Mouse (Mus musculus) neural tube, embryonic 15.5 days (tissue): ENCODE data around the gene S100a5. TPM values are rescaled to one million over a fixed set of nuclear protein-coding genes. Genes with fewer than 3 reads are reported as not detected.
A peak's percentile ranks its signal among the peaks of the same experiment; 100 is the strongest.

ENCODE experiments used
- ATAC-seq: fragments of 200-750 bp; cut with Nextera tagmentation; 2 replicates; pipeline ENCODE4 v1.8.0; 2017; ENCODE audit warnings: mild to moderate bottlenecking, moderate TSS enrichment, moderate library complexity; ENCODE audit not compliant: low FRiP score
- H3K27ac ChIP-seq: fragments of 300-500 bp; sonication (generic); replicated peaks from 2 replicates; pipeline ENCODE4 v1.5.1; 2015; ENCODE audit warnings: mild to moderate bottlenecking, inconsistent platforms
- H3K27me3 ChIP-seq: fragments of 300-500 bp; sonication (generic); replicated peaks from 2 replicates; pipeline ENCODE4 v1.6.1; 2015; ENCODE audit warnings: inconsistent platforms
- H3K36me3 ChIP-seq: fragments of 300-500 bp; sonication (generic); 2 replicates; pipeline ENCODE4 v1.6.1; 2015; ENCODE audit warnings: inconsistent platforms
- H3K4me1 ChIP-seq: fragments of 300-500 bp; sonication (generic); 2 replicates; pipeline ENCODE4 v1.6.1; 2015; ENCODE audit warnings: inconsistent platforms
- H3K4me2 ChIP-seq: fragments of 300-500 bp; sonication (generic); 2 replicates; pipeline ENCODE4 v1.6.1; 2015; ENCODE audit warnings: inconsistent platforms, mild to moderate bottlenecking, moderate library complexity
- H3K4me3 ChIP-seq: fragments of 300-500 bp; sonication (generic); replicated peaks from 2 replicates; pipeline ENCODE4 v1.5.1; 2015; ENCODE audit warnings: mild to moderate bottlenecking, inconsistent platforms
- H3K9ac ChIP-seq: fragments of 300-500 bp; sonication (generic); replicated peaks from 2 replicates; pipeline ENCODE4 v1.6.1; 2015; ENCODE audit warnings: mild to moderate bottlenecking, inconsistent platforms
- H3K9me3 ChIP-seq: fragments of 300-500 bp; sonication (generic); replicated peaks from 2 replicates; pipeline ENCODE4 v1.6.1; 2016; ENCODE audit warnings: inconsistent platforms
- WGBS: fragments of 180-500 bp; shearing (Covaris S2); methylation state at CpG from one replicate; pipeline ENCODE4 v1.1.7; 2015; ENCODE audit warnings: mixed read lengths; 5-methylcytosine and 5-hydroxymethylcytosine counted together
- polyA plus RNA-seq: library from polyadenylated mRNA; unstranded; fragments of >200 nt; fragmentation: Nextera tagmentation; extraction: Ambion mirVana; gene quantifications from 2 replicates; pipeline ENCODE4 v1.2.1, GENCODE M21; 2015

Gene S100a5
- polyA plus RNA-seq, 1 experiment from 2014 or later, result not detected

DNA sequence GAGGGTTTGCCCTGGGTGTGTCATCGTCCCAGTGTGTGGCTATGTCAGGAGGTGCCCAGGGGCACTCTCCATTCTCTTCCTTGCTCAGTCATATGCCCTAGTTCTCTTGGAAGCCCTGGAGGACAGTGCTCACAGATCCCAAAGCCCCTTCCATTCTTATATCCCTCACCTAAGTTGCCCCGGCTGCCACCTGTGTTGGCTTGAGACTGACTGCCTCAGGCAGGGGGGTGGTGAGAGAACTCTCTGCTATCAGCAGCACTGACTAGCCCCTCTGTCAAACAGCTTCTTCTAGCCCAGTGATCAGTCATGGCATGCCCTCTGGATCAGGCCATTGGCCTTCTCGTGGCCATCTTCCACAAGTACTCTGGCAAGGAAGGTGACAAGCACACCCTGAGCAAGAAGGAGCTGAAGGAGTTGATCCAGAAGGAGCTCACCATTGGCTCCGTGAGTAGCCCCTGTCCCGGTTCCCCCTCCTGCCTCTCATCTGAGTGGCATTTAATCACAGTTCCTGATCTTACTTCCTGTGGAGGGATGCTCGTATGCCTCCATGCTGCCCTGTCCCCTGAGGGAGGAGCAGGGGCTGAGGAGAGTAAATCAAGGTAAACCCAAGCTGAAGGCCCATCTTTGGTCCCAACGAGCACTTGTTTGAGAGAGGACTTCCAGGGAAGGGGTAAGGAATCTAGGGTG is 5.3 kb downstream of the S100a5 start:
- Histone ChIP-seq H3K36me3 (no peaks in the 10 kb centered on the region), H3K9me3 (no peaks in the 10 kb centered on the region), H3K4me1 (peaks cover 5% of the 10 kb centered on the region), H3K4me3 (peak overlapping the region; percentile 32), H3K27ac (no peak overlapping the region), H3K27me3 (peaks cover 5% of the 10 kb centered on the region; the same call in 1 of the 2 replicates), H3K9ac (no peak overlapping the region), H3K4me2 (peak overlapping the region; percentile 67)
- 0 out of 2 replicates have a peak, but pooled peaks have one; percentile 3 for ATAC-seq
- WGBS, result 70% methylated on average over 7 of the region's 7 CpGs

DNA sequence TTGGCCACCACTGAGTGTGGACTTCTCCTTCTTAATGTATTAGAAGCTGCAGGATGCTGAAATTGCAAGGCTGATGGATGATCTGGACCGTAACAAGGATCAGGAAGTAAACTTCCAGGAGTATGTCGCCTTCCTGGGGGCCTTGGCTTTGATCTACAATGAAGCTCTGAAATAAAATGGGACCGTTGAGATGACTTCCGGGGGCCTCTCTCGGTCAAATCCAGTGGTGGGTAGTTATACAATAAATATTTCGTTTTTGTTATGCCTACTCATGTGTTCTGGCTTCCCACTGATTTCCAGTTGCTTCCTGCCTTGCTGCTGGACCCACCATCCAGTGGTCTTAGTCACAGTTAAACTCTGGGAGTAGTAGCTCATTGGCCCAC is 5.8 kb downstream of the S100a5 start:
- ATAC-seq, result no peak
- H3K9me3 ChIP-seq, result no peaks in the 10 kb centered on the region
- H3K9ac ChIP-seq, result no peak overlapping the region
- no peak overlapping the region for H3K27ac ChIP-seq
- H3K27me3 ChIP-seq, result peaks cover 5% of the 10 kb centered on the region; the same call in 1 of the 2 replicates
- no peaks in the 10 kb centered on the region for H3K36me3 ChIP-seq
- no peak overlapping the region for H3K4me2 ChIP-seq
- WGBS, result 81% methylated on average over 6 of the region's 6 CpGs
- H3K4me3 ChIP-seq, result no peak overlapping the region
- H3K4me1 ChIP-seq, result peaks cover 5% of the 10 kb centered on the region

DNA sequence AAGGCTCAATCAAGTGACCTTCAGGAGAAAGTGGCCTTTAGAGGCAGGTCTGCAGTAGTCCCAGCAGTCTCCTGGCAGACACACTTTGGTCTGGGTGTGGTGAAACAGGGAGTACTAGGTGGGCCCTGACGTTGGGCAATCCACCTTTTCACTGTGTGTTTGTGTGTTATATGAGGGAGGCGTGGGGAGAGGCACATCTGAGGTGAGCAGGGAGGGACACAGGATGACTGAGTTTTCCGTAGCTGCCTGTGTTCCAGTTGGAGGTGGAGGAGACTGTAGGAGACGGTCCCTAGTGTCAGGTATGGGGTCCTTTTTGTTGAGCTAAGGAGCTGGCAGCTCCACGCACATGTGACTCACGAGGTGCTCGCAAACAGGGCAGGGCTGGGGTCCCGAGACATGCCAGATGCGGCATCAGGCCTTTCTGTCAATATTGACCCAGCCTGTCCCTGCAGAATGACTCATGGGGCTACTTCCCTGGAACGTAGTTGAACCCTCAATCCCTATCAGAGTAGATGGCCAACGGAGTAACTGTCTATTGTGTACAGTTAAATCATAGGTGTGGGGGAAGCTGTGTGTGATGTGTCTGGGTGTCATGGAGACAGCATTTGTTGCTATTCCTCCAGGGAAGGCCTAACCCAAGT is 6.4 kb downstream of the S100a5 start:
- peaks cover 5% of the 10 kb centered on the region for H3K4me1 ChIP-seq
- no peak for ATAC-seq
- WGBS, result 83% methylated on average over 11 of the region's 11 CpGs
- no peak overlapping the region for H3K4me3 ChIP-seq
- no peaks in the 10 kb centered on the region for H3K9me3 ChIP-seq
- peaks cover 5% of the 10 kb centered on the region; the same call in 1 of the 2 replicates for H3K27me3 ChIP-seq
- no peaks in the 10 kb centered on the region for H3K36me3 ChIP-seq
- no peak overlapping the region for H3K9ac ChIP-seq
- H3K4me2 ChIP-seq, result no peak overlapping the region
- H3K27ac ChIP-seq, result no peak overlapping the region

DNA sequence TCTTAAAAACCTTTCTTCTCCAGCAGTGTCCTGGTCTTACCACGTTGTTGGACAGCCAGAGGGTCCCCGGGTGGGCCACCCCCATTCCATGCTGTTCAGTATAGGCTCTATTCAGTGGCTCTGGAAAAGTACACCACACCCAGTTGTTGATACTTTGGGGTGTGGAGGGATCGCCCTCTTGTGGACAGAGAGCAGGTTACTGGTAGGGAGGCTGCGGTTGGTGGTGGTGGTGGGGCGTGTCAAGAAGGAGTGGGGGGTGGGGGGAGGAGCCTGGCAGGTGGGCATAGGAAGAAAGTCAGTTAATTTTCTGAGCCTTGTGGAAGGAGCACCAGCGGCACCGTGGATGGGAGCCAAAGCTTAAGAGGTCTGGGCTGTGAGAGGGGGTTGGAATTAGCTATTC is 7.1 kb downstream of the S100a5 start:
- Histone ChIP-seq H3K4me3 (no peak overlapping the region), H3K9me3 (no peaks in the 10 kb centered on the region), H3K27me3 (peaks cover 5% of the 10 kb centered on the region; the same call in 1 of the 2 replicates), H3K36me3 (no peaks in the 10 kb centered on the region), H3K4me2 (no peak overlapping the region), H3K4me1 (peaks cover 5% of the 10 kb centered on the region), H3K9ac (no peak overlapping the region), H3K27ac (no peak overlapping the region)
- ATAC-seq, result 0 out of 2 replicates have a peak, but pooled peaks have one; percentile 48
- 16% methylated on average over 7 of the region's 7 CpGs for WGBS

DNA sequence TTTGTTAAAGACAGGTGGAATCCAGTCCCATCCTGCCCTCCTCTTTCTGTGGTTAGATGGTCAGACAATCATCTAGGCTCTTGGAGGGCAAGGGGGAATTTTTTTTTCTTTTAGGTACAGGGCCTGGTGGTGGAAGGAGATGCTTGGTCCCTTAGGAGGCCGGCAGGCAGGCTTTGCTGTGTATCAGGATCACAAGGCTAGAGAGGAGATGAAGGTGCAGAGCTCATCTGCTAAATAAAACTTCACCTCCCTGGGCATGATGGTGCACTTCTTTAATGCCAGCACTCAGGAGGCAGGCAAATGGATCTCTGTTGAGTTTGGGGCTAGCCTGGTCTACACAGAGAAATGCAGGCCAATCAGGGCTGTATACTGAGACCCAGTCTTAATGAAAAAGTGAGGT is 7.6 kb downstream of the S100a5 start:
- Histone ChIP-seq H3K36me3 (no peaks in the 10 kb centered on the region), H3K4me1 (peaks cover 5% of the 10 kb centered on the region), H3K27ac (no peak overlapping the region), H3K4me2 (no peak overlapping the region), H3K4me3 (no peak overlapping the region), H3K27me3 (peaks cover 5% of the 10 kb centered on the region; the same call in 1 of the 2 replicates), H3K9ac (no peak overlapping the region), H3K9me3 (no peaks in the 10 kb centered on the region)
- no peak for ATAC-seq
- WGBS, result 82% methylated on average over 1 of the region's 1 CpGs

DNA sequence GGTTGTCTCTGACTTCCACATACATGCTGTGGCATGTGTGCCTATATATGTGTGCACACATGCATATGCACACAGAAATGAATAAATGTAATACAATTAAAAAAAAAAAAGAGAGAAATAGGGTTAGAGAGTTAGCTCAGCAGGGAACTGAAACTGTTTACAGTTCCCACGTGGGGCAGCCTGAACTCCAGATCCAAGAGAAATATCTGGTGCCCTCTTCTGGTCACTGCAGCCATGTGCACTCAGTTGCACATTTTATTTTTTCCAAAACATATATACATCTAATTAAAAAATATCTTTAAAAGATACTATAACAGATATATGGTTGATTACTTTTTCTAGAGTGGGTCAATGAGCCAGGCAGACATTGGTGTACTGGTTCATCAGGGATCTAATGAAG is 9.3 kb downstream of the S100a5 start:
- peaks cover 5% of the 10 kb centered on the region for H3K4me1 ChIP-seq
- no peak overlapping the region for H3K4me3 ChIP-seq
- no peak overlapping the region for H3K27ac ChIP-seq
- ATAC-seq, result no peak
- H3K36me3 ChIP-seq, result no peaks in the 10 kb centered on the region
- peaks cover 5% of the 10 kb centered on the region; the same call in 1 of the 2 replicates for H3K27me3 ChIP-seq
- 21% methylated on average over 1 of the region's 1 CpGs for WGBS
- H3K9me3 ChIP-seq, result no peaks in the 10 kb centered on the region
- H3K9ac ChIP-seq, result no peak overlapping the region
- no peak overlapping the region for H3K4me2 ChIP-seq

DNA sequence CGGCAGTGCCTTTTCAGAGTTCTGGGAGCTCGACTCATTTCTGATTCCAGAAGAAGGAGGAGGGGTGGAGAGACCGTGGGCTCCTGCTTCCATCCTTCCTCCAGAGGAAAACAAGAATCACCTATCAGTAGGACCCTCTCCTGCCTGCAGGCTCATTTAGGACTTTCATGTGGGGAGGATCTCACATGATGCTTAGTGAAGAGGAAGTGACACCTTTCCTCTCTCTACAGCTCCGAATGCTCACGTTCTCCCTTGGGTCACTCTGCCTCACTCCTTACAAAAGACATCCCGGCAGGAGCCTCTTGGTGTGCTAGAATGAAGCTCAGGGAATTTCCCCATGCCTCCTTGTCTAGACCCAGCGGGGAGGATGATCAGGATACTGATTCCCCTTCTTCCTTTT is 13.2 kb downstream of the S100a5 start:
- Histone ChIP-seq H3K27ac (no peak overlapping the region), H3K9me3 (no peaks in the 10 kb centered on the region), H3K4me1 (peaks cover 13% of the 10 kb centered on the region), H3K4me3 (no peak overlapping the region), H3K4me2 (no peak overlapping the region), H3K27me3 (no peaks in the 10 kb centered on the region), H3K36me3 (no peaks in the 10 kb centered on the region), H3K9ac (no peak overlapping the region)
- no peak for ATAC-seq
- 69% methylated on average over 7 of the region's 7 CpGs for WGBS

DNA sequence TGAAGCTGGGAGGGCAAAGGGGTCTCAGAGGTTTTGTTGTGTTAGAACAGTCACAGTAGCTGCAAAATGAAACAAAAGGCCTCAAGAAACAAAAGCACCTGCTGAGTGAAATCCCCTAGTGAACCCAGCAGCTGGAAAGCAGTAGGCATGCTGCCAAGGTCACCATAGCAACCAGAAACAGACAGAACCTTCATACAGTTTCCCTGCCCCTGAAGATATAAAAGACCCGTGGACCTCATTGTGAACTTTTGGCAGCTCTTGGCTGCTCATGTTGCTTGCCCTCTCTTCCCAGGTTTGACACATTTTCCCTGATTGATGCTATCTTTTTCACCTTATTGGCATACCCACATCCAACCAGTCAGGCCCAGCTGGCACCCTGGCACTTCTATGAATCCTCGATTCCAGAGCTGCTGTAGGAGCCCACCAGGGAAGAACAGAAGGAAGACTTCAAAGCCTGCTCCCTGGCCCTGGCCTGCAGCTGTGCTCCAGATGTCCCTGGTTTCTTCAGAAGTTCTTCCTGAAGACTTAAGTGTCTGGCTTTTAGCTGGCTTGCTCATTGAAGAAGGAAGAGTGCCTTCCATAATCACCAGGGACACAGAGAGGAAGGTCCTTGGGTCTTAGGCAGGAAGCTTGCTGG is 15.2 kb downstream of the S100a5 start:
- Histone ChIP-seq H3K27ac (peak overlapping the region; percentile 39), H3K4me1 (peaks cover 13% of the 10 kb centered on the region), H3K36me3 (no peaks in the 10 kb centered on the region), H3K4me2 (no peak overlapping the region), H3K4me3 (no peak overlapping the region), H3K9ac (no peak overlapping the region), H3K27me3 (no peaks in the 10 kb centered on the region), H3K9me3 (no peaks in the 10 kb centered on the region)
- ATAC-seq, result peak; percentile 41; the same call in 1 of the 2 replicates
- 7% methylated on average over 2 of the region's 2 CpGs for WGBS

DNA sequence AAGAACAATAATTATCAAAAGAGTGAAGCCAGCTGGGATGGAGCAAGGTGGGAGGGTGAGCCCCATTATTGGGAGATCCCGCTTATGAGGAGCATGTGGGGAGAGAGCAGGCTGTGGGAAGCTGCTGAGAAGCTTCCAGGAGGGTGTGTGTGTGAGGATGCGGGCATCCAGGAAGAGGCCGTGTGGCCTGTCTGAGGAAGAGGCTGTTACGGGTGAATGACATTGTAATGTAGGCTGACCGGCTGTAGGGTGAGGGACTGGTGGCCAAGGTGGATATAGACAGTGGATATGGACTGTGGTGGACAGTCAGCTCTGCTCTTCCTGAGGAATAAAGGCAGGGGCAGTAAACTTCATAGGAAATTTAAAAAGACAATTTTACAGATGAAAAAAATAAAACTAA is 17.2 kb downstream of the S100a5 start:
- H3K9me3 ChIP-seq, result no peaks in the 10 kb centered on the region
- no peak overlapping the region for H3K4me2 ChIP-seq
- H3K36me3 ChIP-seq, result no peaks in the 10 kb centered on the region
- peaks cover 13% of the 10 kb centered on the region for H3K4me1 ChIP-seq
- WGBS, result 77% methylated on average over 5 of the region's 5 CpGs
- no peak overlapping the region for H3K27ac ChIP-seq
- no peak overlapping the region for H3K9ac ChIP-seq
- H3K4me3 ChIP-seq, result no peak overlapping the region
- no peaks in the 10 kb centered on the region for H3K27me3 ChIP-seq
- ATAC-seq, result no peak

DNA sequence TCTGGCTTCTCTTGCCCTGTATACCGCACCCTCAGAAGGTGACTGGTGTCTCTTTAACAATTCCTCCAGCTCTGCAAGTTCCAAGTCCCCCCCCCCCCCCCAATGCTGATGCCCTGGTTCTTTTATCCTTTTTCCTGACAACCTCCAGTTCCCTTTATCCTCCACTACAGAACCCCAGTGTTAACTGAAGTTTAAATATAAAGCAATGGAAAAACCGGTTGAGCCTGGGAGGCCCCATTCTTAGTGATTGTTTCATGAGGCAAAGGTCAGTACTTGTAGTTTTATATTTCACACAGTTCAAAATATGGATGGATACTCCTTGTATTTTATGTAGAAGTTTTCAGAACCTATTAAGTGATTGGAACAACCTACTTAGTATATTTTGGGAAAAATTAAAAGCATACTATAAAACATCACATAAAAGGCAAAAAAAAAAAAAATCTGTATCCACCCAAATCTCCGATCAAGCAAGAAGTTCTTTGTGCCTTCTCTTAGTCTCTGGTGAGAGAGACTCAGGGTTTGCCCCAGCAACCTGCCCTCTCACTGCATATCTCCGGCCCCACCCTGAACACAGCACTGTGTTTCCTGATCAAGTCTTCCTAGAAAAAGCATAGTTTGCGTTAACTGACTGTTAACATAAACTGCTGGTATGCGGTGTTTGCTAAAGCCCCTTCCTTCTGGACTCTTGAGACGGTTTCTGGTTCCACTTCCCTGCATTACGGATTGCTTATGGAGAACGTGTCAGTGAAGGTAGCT is 18.1 kb downstream of the S100a5 start:
- H3K27ac ChIP-seq, result no peak overlapping the region
- no peaks in the 10 kb centered on the region for H3K27me3 ChIP-seq
- H3K4me3 ChIP-seq, result no peak overlapping the region
- WGBS, result 83% methylated on average over 9 of the region's 9 CpGs
- H3K9me3 ChIP-seq, result no peaks in the 10 kb centered on the region
- ATAC-seq, result no peak
- no peak overlapping the region for H3K4me2 ChIP-seq
- H3K4me1 ChIP-seq, result peaks cover 13% of the 10 kb centered on the region
- no peak overlapping the region for H3K9ac ChIP-seq
- no peaks in the 10 kb centered on the region for H3K36me3 ChIP-seq

DNA sequence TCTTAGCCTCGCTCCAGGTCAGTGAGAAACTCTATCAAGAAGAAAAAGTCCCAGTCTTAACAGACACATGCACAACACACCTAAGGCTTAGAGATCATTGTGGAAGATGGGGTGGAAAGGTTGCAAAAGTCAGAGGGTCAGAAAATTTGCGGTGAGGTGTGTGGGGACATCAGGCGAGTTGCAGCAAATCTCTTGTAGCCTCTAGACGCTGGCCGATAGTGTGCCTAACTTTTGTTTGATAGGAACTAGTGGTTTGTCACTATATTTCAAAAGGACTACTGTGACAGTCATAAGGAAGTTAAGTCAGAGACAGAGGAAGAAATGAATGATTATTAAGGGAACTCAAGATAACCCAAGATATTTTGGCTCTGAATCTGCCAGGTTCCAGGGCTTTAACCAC is 19.0 kb downstream of the S100a5 start:
- Histone ChIP-seq H3K4me1 (peaks cover 13% of the 10 kb centered on the region), H3K4me3 (no peak overlapping the region), H3K9me3 (no peaks in the 10 kb centered on the region), H3K9ac (no peak overlapping the region), H3K4me2 (no peak overlapping the region), H3K27me3 (no peaks in the 10 kb centered on the region), H3K27ac (no peak overlapping the region), H3K36me3 (no peaks in the 10 kb centered on the region)
- WGBS, result 94% methylated on average over 5 of the region's 5 CpGs
- no peak for ATAC-seq
